Mouse (Mus musculus): ENCODE data around the gene S100a16. TPM values are rescaled to one million over a fixed set of nuclear protein-coding genes. Genes with fewer than 3 reads are reported as not detected.

S100a16 gene
- 329 TPM for polyA plus RNA-seq (2014; fragmentation: Illumina TruSeq; extraction: RNeasy Lipid Tissue Mini Kit (QIAGEN cat#74804); ENCODE audit: insufficient read depth, low read depth, low replicate concordance)

GRCm38 (mm10) chr3:90537141-90537904 is at the start of gene S100a16:
Gene S100a16 (plus strand): TSS chr3:90537254.

GRCm38 (mm10) chr3:90490696-90491256 is 46.3 kb upstream of the S100a16 start, which contains the start of gene Snapin:
Gene Snapin (minus strand): TSS chr3:90491033.

GRCm38 (mm10) chr3:90508950-90509746 is 27.9 kb upstream of the S100a16 start, which contains the start of gene Chtop:
Gene Chtop (minus strand): TSS chr3:90509498.

GRCm38 (mm10) chr3:90513796-90514590 is 23.1 kb upstream of the S100a16 start, which contains the start of the genes S100a1 and S100a13:
Gene S100a1 (minus strand): TSS chr3:90514392.
Gene S100a13 (plus strand): TSS chr3:90514435.

GRCm38 (mm10) chr3:90526580-90526979 is 10.5 kb upstream of the S100a16 start, which contains the start of gene S100a14:
Gene S100a14 (plus strand): TSS chr3:90526856.

GRCm38 (mm10) chr3:90560008-90560628 is 23.1 kb downstream of the S100a16 start, which contains the start of gene S100a3:
Gene S100a3 (plus strand): TSS chr3:90560578.

GRCm38 (mm10) chr3:90589947-90590346 is 52.9 kb downstream of the S100a16 start, which contains the start of gene S100a2:
Gene S100a2 (plus strand): TSS chr3:90590247.

Other genes starting within 250 kb of the S100a16 start
- gene Gatad2b, start 244.1 kb upstream of the S100a16 start, polyA plus RNA-seq (2014; fragmentation: Illumina TruSeq; extraction: RNeasy Lipid Tissue Mini Kit (QIAGEN cat#74804); ENCODE audit: insufficient read depth, low read depth, low replicate concordance) = 7.2 TPM
- gene Slc27a3, start 147.3 kb upstream of the S100a16 start, polyA plus RNA-seq (2014; fragmentation: Illumina TruSeq; extraction: RNeasy Lipid Tissue Mini Kit (QIAGEN cat#74804); ENCODE audit: insufficient read depth, low read depth, low replicate concordance) = 10.0 TPM
- 13.3 TPM for gene Ints3, start 103.6 kb upstream of the S100a16 start, polyA plus RNA-seq (2014; fragmentation: Illumina TruSeq; extraction: RNeasy Lipid Tissue Mini Kit (QIAGEN cat#74804); ENCODE audit: insufficient read depth, low read depth, low replicate concordance)
- 45.6 TPM for gene Npr1, start 71.4 kb upstream of the S100a16 start, polyA plus RNA-seq (2014; fragmentation: Illumina TruSeq; extraction: RNeasy Lipid Tissue Mini Kit (QIAGEN cat#74804); ENCODE audit: insufficient read depth, low read depth, low replicate concordance)
- 48.9 TPM for gene Ilf2, start 61.1 kb upstream of the S100a16 start, polyA plus RNA-seq (2014; fragmentation: Illumina TruSeq; extraction: RNeasy Lipid Tissue Mini Kit (QIAGEN cat#74804); ENCODE audit: insufficient read depth, low read depth, low replicate concordance)
- 47.6 TPM for gene Snapin, start 46.2 kb upstream of the S100a16 start, polyA plus RNA-seq (2014; fragmentation: Illumina TruSeq; extraction: RNeasy Lipid Tissue Mini Kit (QIAGEN cat#74804); ENCODE audit: insufficient read depth, low read depth, low replicate concordance)
- gene Chtop, start 27.8 kb upstream of the S100a16 start, polyA plus RNA-seq (2014; fragmentation: Illumina TruSeq; extraction: RNeasy Lipid Tissue Mini Kit (QIAGEN cat#74804); ENCODE audit: insufficient read depth, low read depth, low replicate concordance) = 88.2 TPM
- 381 TPM for gene S100a1, start 22.9 kb upstream of the S100a16 start, polyA plus RNA-seq (2014; fragmentation: Illumina TruSeq; extraction: RNeasy Lipid Tissue Mini Kit (QIAGEN cat#74804); ENCODE audit: insufficient read depth, low read depth, low replicate concordance)
- gene S100a13, start 22.8 kb upstream of the S100a16 start, polyA plus RNA-seq (2014; fragmentation: Illumina TruSeq; extraction: RNeasy Lipid Tissue Mini Kit (QIAGEN cat#74804); ENCODE audit: insufficient read depth, low read depth, low replicate concordance) = 199 TPM
- gene S100a14, start 10.4 kb upstream of the S100a16 start, polyA plus RNA-seq (2014; fragmentation: Illumina TruSeq; extraction: RNeasy Lipid Tissue Mini Kit (QIAGEN cat#74804); ENCODE audit: insufficient read depth, low read depth, low replicate concordance) = 25.7 TPM
- gene S100a3, start 23.3 kb downstream of the S100a16 start, polyA plus RNA-seq (2014; fragmentation: Illumina TruSeq; extraction: RNeasy Lipid Tissue Mini Kit (QIAGEN cat#74804); ENCODE audit: insufficient read depth, low read depth, low replicate concordance) = 1.1 TPM
- not detected for gene S100a2, start 53.0 kb downstream of the S100a16 start, polyA plus RNA-seq (2014; fragmentation: Illumina TruSeq; extraction: RNeasy Lipid Tissue Mini Kit (QIAGEN cat#74804); ENCODE audit: insufficient read depth, low read depth, low replicate concordance)
- not detected for gene Gm42674, start 64.7 kb downstream of the S100a16 start, polyA plus RNA-seq (2014; fragmentation: Illumina TruSeq; extraction: RNeasy Lipid Tissue Mini Kit (QIAGEN cat#74804); ENCODE audit: insufficient read depth, low read depth, low replicate concordance)
- 223 TPM for gene S100a4, start 66.5 kb downstream of the S100a16 start, polyA plus RNA-seq (2014; fragmentation: Illumina TruSeq; extraction: RNeasy Lipid Tissue Mini Kit (QIAGEN cat#74804); ENCODE audit: insufficient read depth, low read depth, low replicate concordance)
- not detected for gene S100a5, start 71.3 kb downstream of the S100a16 start, polyA plus RNA-seq (2014; fragmentation: Illumina TruSeq; extraction: RNeasy Lipid Tissue Mini Kit (QIAGEN cat#74804); ENCODE audit: insufficient read depth, low read depth, low replicate concordance)
- 962 TPM for gene S100a6, start 75.6 kb downstream of the S100a16 start, polyA plus RNA-seq (2014; fragmentation: Illumina TruSeq; extraction: RNeasy Lipid Tissue Mini Kit (QIAGEN cat#74804); ENCODE audit: insufficient read depth, low read depth, low replicate concordance)
- gene S100a7a, start 116.8 kb downstream of the S100a16 start, polyA plus RNA-seq (2014; fragmentation: Illumina TruSeq; extraction: RNeasy Lipid Tissue Mini Kit (QIAGEN cat#74804); ENCODE audit: insufficient read depth, low read depth, low replicate concordance) = 1.2 TPM
- gene S100a8, start 131.7 kb downstream of the S100a16 start, polyA plus RNA-seq (2014; fragmentation: Illumina TruSeq; extraction: RNeasy Lipid Tissue Mini Kit (QIAGEN cat#74804); ENCODE audit: insufficient read depth, low read depth, low replicate concordance) = 241 TPM
- 368 TPM for gene S100a9, start 158.5 kb downstream of the S100a16 start, polyA plus RNA-seq (2014; fragmentation: Illumina TruSeq; extraction: RNeasy Lipid Tissue Mini Kit (QIAGEN cat#74804); ENCODE audit: insufficient read depth, low read depth, low replicate concordance)
- not detected for gene Pglyrp4, start 189.7 kb downstream of the S100a16 start, polyA plus RNA-seq (2014; fragmentation: Illumina TruSeq; extraction: RNeasy Lipid Tissue Mini Kit (QIAGEN cat#74804); ENCODE audit: insufficient read depth, low read depth, low replicate concordance)
- gene Gm5849, start 240.6 kb downstream of the S100a16 start, polyA plus RNA-seq (2014; fragmentation: Illumina TruSeq; extraction: RNeasy Lipid Tissue Mini Kit (QIAGEN cat#74804); ENCODE audit: insufficient read depth, low read depth, low replicate concordance) = not detected

Data from lung, adult 10 weeks (tissue).